Mouse (Mus musculus) left cerebral cortex, postnatal 25 days (tissue): ENCODE measurements at regions not wholly inside any gene's neighbourhood (a gene's known extent, or its start where the extent isn't known, plus 50 kb on each side); places are given as distances from the start of the nearest gene placed in this dataset.

ENCODE experiments used
- DNase-seq, 2 experiments: peaks; one replicate each; pipeline ENCODE4 v3.0.0; 2022; ENCODE audit warnings: low spot score in 2 of 2, mixed read lengths in 1 of 2
- intact Hi-C: fragments of 180-260 bp; cut with DNase I; formaldehyde crosslinking; loops from one replicate; pipeline ENCODE4 v1.15.1; 2025

DNA sequence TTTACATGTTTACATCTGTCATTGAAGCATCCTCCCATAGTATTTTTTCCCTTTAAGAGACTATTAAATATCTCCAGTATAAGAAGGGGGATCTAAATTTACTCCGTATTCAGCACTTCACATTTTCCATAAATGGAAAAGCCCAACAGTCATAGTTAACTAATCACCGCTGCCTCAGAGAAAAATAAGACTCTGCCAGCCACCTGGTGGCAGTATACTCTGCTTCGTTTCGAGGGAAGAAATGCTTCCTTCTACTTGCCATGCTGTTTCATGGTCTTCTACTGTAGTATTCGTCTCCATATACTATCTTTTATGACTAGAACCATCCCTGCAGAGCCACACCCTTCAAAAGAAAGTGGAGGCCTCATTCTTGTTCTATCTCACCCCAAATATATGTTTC, 52.0 kb upstream of the Tro start:
- intact Hi-C loops: loop anchor here (5.0 kb wide), 1 partner anchor 408 kb away; no protein-coding TSS in a partner anchor
- peak; percentile 1 to 27 for DNase-seq
